Mouse (Mus musculus): ENCODE measurements around the gene Prlhr.

Prlhr gene

DNA sequence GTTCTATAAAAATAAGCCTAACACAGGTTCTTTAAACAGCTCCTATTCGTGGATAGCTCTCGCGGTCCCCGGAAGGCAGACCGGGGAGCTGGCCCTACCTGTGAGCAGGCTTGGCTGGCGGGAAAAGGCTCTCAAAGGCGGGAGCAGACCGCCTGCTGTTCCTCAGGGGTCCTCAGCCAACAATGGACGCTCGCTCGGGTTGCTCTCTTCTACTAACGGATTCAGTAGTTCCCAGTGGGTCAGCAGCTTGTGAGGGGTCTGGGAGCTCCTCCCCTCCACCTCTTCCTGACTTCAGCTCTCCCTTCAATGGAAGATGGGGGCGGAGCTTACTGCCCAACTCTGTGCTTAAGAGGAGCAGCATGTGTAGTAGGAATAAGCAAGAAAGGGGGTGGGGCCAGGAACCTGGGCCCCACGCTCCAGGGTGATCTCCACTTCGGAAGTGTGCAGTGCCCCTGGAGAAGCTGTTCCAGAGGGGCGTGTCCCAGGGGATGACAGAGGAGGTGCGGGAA, at the start of gene Prlhr:
Prlhr (minus strand) TSS at position 51 of the 509 bp plus-strand sequence.
- no peak for DNase-seq (ENCODE audit: low spot score in 2 of 2)

DNA sequence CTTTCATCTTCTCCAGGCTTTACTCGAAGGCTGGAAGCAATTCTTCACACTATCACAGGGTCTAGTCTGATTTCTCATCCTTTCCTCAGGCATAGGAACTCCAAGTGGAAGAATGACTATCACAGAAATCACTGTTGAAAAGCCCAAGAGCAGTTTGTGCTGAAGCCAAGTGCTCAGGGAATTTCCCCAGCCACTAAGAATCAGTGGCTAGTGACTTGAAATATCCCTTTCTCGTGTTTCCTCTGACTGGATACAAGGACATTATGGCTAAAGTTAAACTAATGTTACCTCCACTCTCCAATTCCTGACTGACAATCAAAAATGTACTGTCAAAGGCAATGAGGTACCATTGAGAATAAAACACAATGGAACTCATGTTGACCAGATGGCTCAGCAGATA, 47.0 kb upstream of the Prlhr start:
- DNase-seq (ENCODE audit: low spot score in 2 of 2) = no peak

- no peak for DNase-seq (ENCODE audit: low spot score in 2 of 2)
Observed at GRCm38 (mm10) chr19:60513431-60513830, 45.3 kb upstream of the Prlhr start.

DNA sequence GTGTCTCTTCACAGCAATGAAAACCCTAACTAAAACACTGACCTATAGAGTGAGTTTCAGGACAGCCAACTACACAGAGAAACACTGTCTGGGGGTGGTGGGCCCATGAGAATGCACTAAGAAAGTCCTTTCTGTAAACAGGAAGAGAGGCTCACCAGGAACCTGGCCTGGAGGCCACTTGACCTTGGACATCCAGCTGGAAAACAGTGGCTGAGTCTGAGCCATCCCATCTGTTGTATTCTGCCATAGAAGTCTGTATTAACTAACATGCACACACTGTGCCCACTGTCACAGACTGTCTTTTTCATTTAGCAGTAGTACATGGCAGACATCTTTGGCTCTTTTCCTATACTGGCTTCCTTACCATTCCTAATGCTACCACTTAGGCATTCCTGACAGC, 32.1 kb upstream of the Prlhr start:
- DNase-seq (ENCODE audit: low spot score in 2 of 2) = no peak

- no peak for DNase-seq (ENCODE audit: low spot score in 2 of 2)
Observed at GRCm38 (mm10) chr19:60497171-60497570, 29.1 kb upstream of the Prlhr start.

GRCm38 (mm10) chr19:60495772-60496171, 27.7 kb upstream of the Prlhr start:
- DNase-seq (ENCODE audit: low spot score in 2 of 2) = no peak

DNA sequence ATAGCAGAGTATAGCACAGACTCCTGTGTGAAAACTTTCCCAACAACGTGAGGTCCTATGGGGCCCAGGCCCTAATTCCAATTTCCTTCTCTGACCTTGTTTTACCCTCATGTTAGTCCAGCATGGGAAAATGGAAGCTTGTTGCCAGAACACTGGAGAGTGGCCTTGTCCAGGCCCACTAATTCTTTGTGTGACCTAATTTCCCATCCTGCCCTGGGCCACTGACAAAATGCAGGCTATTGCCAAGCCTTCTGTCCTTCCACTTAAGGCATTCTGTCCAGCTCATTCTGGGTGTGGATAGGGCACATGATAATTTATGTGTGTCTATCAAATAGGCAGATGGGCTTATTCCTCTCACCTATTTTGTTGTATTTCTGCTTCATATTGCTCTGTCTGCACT, 21.5 kb upstream of the Prlhr start:
- DNase-seq (ENCODE audit: low spot score in 2 of 2) = no peak

- DNase-seq (ENCODE audit: low spot score in 2 of 2) = no peak
Observed at GRCm38 (mm10) chr19:60485261-60485660, 17.2 kb upstream of the Prlhr start.

DNA sequence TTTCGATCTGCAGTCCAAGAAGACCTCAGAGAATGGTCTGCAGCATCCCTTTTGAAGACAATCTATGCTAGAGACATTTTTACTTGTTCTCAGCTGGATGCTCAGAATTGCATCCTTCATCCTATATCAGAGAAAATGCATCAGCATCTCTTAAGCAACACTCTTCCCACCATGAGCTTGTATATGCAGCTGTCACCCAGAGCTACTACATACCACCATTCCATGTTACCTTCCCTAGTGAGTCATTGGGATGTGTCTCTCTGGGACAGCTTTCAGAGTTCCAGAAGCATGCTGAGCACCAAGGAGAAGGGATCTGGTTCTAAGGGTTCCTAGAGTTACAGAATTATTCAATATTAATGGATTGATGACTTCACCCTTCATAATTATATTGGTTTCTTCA, 10.8 kb upstream of the Prlhr start:
- DNase-seq (ENCODE audit: low spot score in 2 of 2) = no peak

DNA sequence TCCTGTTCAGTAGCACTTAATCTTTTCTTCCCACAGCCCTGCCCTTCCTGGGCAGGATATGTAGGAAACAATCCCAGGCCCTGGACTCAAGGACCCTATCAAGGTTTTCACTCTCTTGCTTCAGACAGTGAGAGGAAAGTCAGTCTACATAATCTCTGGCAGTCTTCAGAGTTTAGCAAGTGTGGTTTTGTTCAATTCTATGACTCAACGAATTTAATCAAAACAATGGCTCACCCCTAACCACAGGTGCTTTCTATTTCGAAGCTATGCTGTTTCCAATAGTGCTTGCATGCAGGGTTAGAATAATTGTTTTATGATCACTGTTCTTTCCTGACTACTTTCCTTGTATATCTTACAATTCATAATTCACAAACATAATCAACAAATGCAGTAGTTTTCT, 9.7 kb upstream of the Prlhr start:
- DNase-seq (ENCODE audit: low spot score in 2 of 2) = no peak

- peak in 1 of 2 experiments; percentile 7 for DNase-seq (ENCODE audit: low spot score in 2 of 2)
Observed at GRCm38 (mm10) chr19:60468846-60469245, 742 bp upstream of the Prlhr start.

GRCm38 (mm10) chr19:60467588-60468007, 506 bp downstream of the Prlhr start:
- DNase-seq (ENCODE audit: low spot score in 2 of 2) = peak in 1 of 2 experiments; percentile 6

- peak; percentile 14 to 36 for DNase-seq (ENCODE audit: low spot score in 2 of 2)
Observed at GRCm38 (mm10) chr19:60466953-60467570, 1.0 kb downstream of the Prlhr start.

DNA sequence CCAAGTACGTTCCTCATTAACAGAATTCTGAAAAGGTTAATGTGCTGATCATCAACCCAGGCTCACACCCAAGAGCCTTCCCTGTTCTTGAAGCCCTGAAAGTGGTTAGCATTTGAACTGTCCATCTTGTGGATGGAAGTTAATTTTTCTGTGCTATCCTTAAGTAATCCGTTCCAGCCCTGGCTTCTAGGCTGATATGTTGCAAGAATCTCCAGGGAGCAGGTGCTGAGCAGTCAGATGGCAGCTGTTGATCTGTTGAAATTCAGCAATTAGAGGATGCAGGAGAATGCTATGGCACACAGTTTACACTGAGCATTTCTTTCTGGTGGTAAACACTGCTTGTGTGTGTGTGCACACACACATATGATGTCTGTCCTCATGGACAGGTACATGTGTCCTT, 2.4 kb downstream of the Prlhr start:
- DNase-seq (ENCODE audit: low spot score in 2 of 2) = no peak

DNA sequence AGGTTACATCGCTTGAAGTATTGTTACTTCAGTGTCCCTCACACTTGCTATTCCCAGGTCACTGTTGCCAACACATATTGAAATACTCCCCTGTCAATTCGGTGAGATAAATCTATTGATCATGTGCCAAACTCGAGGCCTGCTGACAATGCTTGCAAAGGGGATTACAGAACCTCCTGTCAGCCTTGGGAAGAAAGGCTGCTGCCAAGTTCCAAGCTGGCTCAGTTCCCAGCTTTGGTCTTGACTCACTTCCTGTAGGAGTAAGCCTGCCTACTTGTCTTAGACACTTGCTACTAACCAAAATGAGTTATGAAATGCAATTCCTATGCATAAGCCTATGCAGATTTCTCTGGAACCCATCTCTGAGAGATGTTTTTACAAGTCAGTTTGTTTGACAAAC, 4.2 kb downstream of the Prlhr start:
- DNase-seq (ENCODE audit: low spot score in 2 of 2) = no peak

DNA sequence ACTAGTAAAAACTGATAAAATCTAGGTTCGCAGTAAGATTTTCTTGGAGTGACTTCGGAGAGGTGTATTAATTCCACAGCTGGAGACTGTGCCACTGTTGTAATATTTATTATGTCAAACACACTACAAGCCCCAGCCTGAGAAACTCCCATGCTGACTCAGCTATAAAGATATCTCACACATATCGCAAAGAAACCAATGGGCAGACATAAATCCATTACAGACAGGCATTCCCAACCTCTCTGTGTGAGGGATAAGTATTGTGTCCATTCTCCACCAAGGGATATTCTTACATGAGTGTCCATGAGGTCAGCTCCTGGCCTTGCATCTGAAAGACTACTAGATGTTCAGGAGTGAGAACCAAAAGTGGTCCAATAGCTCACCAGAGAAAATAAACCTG, 4.7 kb downstream of the Prlhr start:
- no peak for DNase-seq (ENCODE audit: low spot score in 2 of 2)

GRCm38 (mm10) chr19:60461476-60461875, 6.6 kb downstream of the Prlhr start:
- DNase-seq (ENCODE audit: low spot score in 2 of 2) = no peak

- no peak for DNase-seq (ENCODE audit: low spot score in 2 of 2)
Observed at GRCm38 (mm10) chr19:60459680-60460079, 8.4 kb downstream of the Prlhr start.

DNA sequence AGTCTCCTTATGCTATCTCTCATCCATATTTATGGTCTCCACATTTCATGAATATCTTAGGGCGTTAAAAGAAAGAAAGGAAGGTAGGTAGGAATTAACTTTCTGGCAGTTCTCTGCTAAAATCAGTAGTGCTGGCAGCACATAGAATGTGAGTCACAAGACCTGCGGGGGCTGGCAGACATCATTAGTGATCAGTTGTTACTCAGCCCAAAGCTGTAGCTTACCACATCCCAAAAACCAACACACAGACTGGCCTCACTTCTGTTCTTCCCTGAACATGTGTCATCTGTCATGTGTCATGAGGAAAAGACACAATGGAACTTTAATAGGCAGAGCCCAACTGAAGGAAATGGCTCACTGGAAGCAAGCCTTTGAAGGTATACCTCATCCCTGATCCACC, 9.0 kb downstream of the Prlhr start:
- no peak for DNase-seq (ENCODE audit: low spot score in 2 of 2)

GRCm38 (mm10) chr19:60455791-60456190, 12.3 kb downstream of the Prlhr start:
- no peak for DNase-seq (ENCODE audit: low spot score in 2 of 2)

DNA sequence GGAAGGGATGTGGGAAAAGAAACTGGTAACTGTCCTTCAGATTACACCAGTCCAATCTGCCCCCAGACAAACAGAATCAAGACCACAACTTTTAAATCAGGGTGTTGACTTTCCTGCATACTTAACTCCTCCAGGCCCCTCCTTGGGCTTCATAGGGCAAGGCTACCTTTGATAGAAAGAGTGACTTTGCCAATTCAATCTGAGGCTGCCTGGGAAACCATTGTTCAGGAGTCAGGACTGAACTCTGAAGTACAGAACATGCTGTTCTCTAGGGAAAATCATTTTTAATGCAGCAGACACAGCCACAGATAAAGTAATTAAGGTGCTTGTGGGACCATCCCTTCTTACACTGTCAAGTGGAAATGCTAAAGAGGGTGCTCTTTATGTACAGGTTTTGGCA, 27.6 kb downstream of the Prlhr start:
- DNase-seq (ENCODE audit: low spot score in 2 of 2) = no peak

DNA sequence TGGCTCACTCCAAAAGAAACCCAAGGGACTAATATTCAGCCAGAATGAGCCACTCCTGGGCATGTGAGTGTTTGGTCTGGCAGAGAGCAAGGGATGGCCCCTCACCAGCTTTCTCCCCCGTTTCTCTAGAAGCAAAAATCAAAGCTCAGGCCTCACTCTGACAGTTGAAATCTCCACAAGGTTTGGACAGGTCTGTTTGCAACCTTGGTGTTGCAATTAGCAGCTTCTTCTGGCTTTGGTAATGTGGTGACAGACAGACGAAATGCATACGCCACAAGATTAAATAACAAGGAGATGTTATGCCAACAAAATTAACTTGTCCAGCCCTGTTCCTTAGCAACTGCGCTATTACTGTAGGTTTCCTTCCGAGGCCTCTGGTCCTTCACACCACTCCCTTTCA, 28.0 kb downstream of the Prlhr start:
- DNase-seq (ENCODE audit: low spot score in 2 of 2) = no peak

DNA sequence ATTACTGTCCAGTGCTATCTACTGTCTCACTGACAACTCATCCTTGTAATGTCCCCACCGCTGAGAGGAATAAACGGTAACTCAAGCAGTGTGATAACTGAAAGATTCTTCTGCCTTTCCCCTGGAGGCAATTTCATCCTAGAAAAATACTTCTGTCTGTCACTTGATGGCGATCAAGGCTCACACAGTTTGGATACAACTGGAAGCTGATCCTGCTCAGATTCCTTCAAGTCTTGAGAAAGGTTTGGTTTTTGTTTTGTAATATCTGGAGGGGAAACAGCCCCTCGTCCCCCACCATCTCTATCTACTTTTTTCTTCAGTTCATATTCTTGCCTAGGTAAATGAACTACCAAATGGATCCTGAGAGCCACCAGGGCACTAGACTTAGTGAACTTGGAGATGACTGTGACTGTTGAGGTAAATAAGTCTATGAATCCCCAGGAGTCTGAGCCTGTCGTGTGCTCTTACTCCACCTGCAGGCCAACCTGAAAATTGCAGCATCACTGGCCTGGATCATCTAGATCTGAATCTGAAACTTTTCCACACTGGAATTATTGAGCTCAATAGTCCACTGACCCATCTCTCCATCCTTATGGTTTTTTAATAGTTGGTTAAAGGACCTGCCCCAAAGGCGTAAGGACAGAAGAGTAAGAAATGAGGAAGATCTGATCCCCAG, 30.4 kb downstream of the Prlhr start:
- no peak for DNase-seq (ENCODE audit: low spot score in 2 of 2)
